11 mouse cellular contexts compared by ENCODE assay signal in genomic region chr13:97187693-97188092, GRCm38 (mm10). TPM values are rescaled to one million over a fixed set of nuclear protein-coding genes. Genes with fewer than 3 reads are reported as not detected.
DNase-seq lines count a peak whose midpoint lies in the region; ATAC-seq and TF ChIP-seq lines count a peak whose summit lies in the region.
"Had no signal": no experiment of that assay in that cellular context is flagged by ENCODE, and none has a peak within 500 bp of the region (broad histone marks: within the 10 kb centered on the region; RNA-seq: fewer than 3 reads in every experiment).

No protein-coding gene starts in this region.

- 45% methylated on average over 5 of the region's 5 CpGs for WGBS in heart, postnatal 0 days
- 76% methylated on average over 5 of the region's 5 CpGs for WGBS in lung, postnatal 0 days
- 70% methylated on average over 5 of the region's 5 CpGs for WGBS in lung, adult 2 months
- WGBS in kidney, embryonic 14.5 days = 84% methylated on average over 5 of the region's 5 CpGs

- no peak for TF ChIP-seq POLR2A in lung, adult 2 months (IDR thresholded peaks at IDR 0.05; ENCODE audit: borderline replicate concordance, extremely low read depth, low read depth, low read length)

- intact Hi-C loops in heart, postnatal 25 days (cut with DNase I) = no loop called here

- 0 out of 2 replicates have a peak, but pooled peaks cover 10% of the 10 kb centered on the region for H3K36me3 ChIP-seq in heart, postnatal 0 days (replicated peaks; ENCODE audit: control insufficient read depth, insufficient read depth, low read length)
- H3K36me3 ChIP-seq in lung, postnatal 0 days (ENCODE audit: insufficient read depth, low read length) = no peaks in the 10 kb centered on the region; the same call in 1 of the 2 replicates
- H3K36me3 ChIP-seq in kidney, embryonic 14.5 days (ENCODE audit: control insufficient read depth, insufficient read depth, low read length) = no peaks in the 10 kb centered on the region

- ATAC-seq in heart, postnatal 0 days (ENCODE audit: insufficient read depth, low read depth) = 0 out of 2 replicates have a peak, but pooled peaks have one; percentile 34
- peak; percentile 33; the same call in 1 of the 2 replicates for ATAC-seq in lung, postnatal 0 days
- ATAC-seq in granulocyte monocyte progenitor cell, adult 5-6 weeks (replicated peaks; ENCODE audit: poor library complexity, severe bottlenecking) = peak; percentile 87
- ATAC-seq in kidney, embryonic 14.5 days (ENCODE audit: low FRiP score, low TSS enrichment) = no peak

- TF ChIP-seq CTCF in heart, postnatal 0 days (IDR thresholded peaks at IDR 0.05; ENCODE audit: low read depth) = no peak
- no peak for TF ChIP-seq CTCF in lung, postnatal 0 days (IDR thresholded peaks at IDR 0.05)
- no peak for TF ChIP-seq CTCF in lung, adult 2 months (IDR thresholded peaks at IDR 0.05; ENCODE audit: insufficient read depth, low read length)

- H3K27me3 ChIP-seq in heart, postnatal 0 days (ENCODE audit: control insufficient read depth, insufficient read depth, low read length) = no peaks in the 10 kb centered on the region
- no peaks in the 10 kb centered on the region for H3K27me3 ChIP-seq in lung, postnatal 0 days (replicated peaks; ENCODE audit: insufficient read depth, low read length)
- H3K27me3 ChIP-seq in kidney, embryonic 14.5 days (ENCODE audit: control insufficient read depth, insufficient read depth, low read length) = no peaks in the 10 kb centered on the region
- H3K27me3 ChIP-seq: limb, embryonic 15.5 days had no signal

- H3K27ac ChIP-seq in heart, postnatal 0 days (ENCODE audit: low read depth) = no peak overlapping the region
- H3K27ac ChIP-seq in lung, postnatal 0 days (ENCODE audit: low read length) = no peak overlapping the region
- no peak overlapping the region for H3K27ac ChIP-seq in kidney, embryonic 14.5 days (ENCODE audit: low read depth, low read length)
- H3K27ac ChIP-seq: hindbrain, embryonic 14.5 days; limb, embryonic 15.5 days had no signal

- no peak overlapping the region for H3K9ac ChIP-seq in heart, postnatal 0 days (replicated peaks; ENCODE audit: low read depth, low read length)
- no peak overlapping the region for H3K9ac ChIP-seq in lung, postnatal 0 days (replicated peaks; ENCODE audit: low read depth)
- no peak overlapping the region for H3K9ac ChIP-seq in kidney, embryonic 14.5 days (ENCODE audit: low read depth, low read length)
- H3K9ac ChIP-seq: hindbrain, embryonic 14.5 days; limb, embryonic 15.5 days had no signal

- H3K4me2 ChIP-seq in heart, postnatal 0 days (ENCODE audit: low read depth, low read length) = no peak overlapping the region
- no peak overlapping the region for H3K4me2 ChIP-seq in lung, postnatal 0 days (replicated peaks; ENCODE audit: low read depth, low read length)
- no peak overlapping the region for H3K4me2 ChIP-seq in kidney, embryonic 14.5 days (replicated peaks; ENCODE audit: low read depth, low read length)
- H3K4me2 ChIP-seq: hindbrain, embryonic 14.5 days; limb, embryonic 15.5 days had no signal

- DNase-seq in heart, postnatal 0 days (ENCODE audit: low spot score) = no peak
- no peak for DNase-seq in heart, postnatal 25 days (ENCODE audit: low spot score)
- DNase-seq in lung, postnatal 0 days (ENCODE audit: low spot score) = peak; percentile 36
- DNase-seq in lung, adult 2 months = no peak
- DNase-seq in skeletal muscle tissue, adult 2 months (ENCODE audit: low read depth, low spot score) = peak; percentile 43
- DNase-seq in embryo, embryonic 10 days (ENCODE audit: low spot score) = no peak
- DNase-seq: kidney, adult 8-10 months had no signal

- no peak overlapping the region for H3K4me3 ChIP-seq in heart, postnatal 0 days (ENCODE audit: low read depth, low read length)
- H3K4me3 ChIP-seq in lung, postnatal 0 days (ENCODE audit: low read depth, low read length) = no peak overlapping the region
- no peak overlapping the region for H3K4me3 ChIP-seq in lung, adult 2 months (replicated peaks; ENCODE audit: extremely low read depth, low read depth, low read length)
- no peak overlapping the region for H3K4me3 ChIP-seq in kidney, embryonic 14.5 days (ENCODE audit: low read length)
- H3K4me3 ChIP-seq: limb, embryonic 15.5 days had no signal

- H3K4me1 ChIP-seq in heart, postnatal 0 days (ENCODE audit: control insufficient read depth, insufficient read depth) = 0 out of 2 replicates have a peak, but pooled peaks cover 8% of the 10 kb centered on the region
- H3K4me1 ChIP-seq in lung, postnatal 0 days (ENCODE audit: insufficient read depth, low read depth, low read length) = peaks cover 8% of the 10 kb centered on the region; the same call in 1 of the 2 replicates
- 0 out of 2 replicates have a peak, but pooled peaks cover 2% of the 10 kb centered on the region for H3K4me1 ChIP-seq in lung, adult 2 months (ENCODE audit: control insufficient read depth, insufficient read depth, low read length)
- H3K4me1 ChIP-seq in kidney, embryonic 14.5 days (ENCODE audit: control insufficient read depth, insufficient read depth, low read length) = no peaks in the 10 kb centered on the region

- TF ChIP-seq EP300 in heart, postnatal 0 days (IDR thresholded peaks at IDR 0.05; ENCODE audit: low read depth) = no peak
- no peak for TF ChIP-seq EP300 in lung, postnatal 0 days (IDR thresholded peaks at IDR 0.05)

- no peaks in the 10 kb centered on the region for H3K9me3 ChIP-seq in heart, postnatal 0 days (replicated peaks; ENCODE audit: control insufficient read depth, low read length)
- H3K9me3 ChIP-seq in lung, postnatal 0 days (ENCODE audit: low read length) = no peaks in the 10 kb centered on the region
- H3K9me3 ChIP-seq in kidney, embryonic 14.5 days (ENCODE audit: control insufficient read depth, low read length) = no peaks in the 10 kb centered on the region
- H3K9me3 ChIP-seq: limb, embryonic 15.5 days had no signal

RNA-seq across cellular contexts. Expression of gene Hexb, which starts 10.5 kb away (rescaled TPM):
- 21.9 and 32.0 TPM in 2 replicates for total RNA-seq in heart, postnatal 0 days (2014; rRNA removed; ENCODE audit: low replicate concordance)
- polyA plus RNA-seq in heart, postnatal 0 days (2015; fragmentation: Nextera tagmentation; extraction: Ambion mirVana) = 21.4 and 26.5 TPM in 2 replicates
- 10 to 100 TPM; 20.8 to 23.2 TPM for total RNA-seq in heart, postnatal 25 days (2021)
- 23.6 and 26.6 TPM in 2 replicates for polyA plus RNA-seq in lung, postnatal 0 days (2015; fragmentation: Nextera tagmentation; extraction: Ambion mirVana)
- polyA plus RNA-seq in lung, adult 2 months (2012; rRNA removed) = 70.6 and 71.8 TPM in 2 replicates
- 27.7 and 33.3 TPM in 2 replicates for total RNA-seq in granulocyte monocyte progenitor cell, adult 5-6 weeks (2014; fragmentation: Nextera tagmentation)
- 31.8 and 32.1 TPM in 2 replicates for total RNA-seq in granulocyte monocyte progenitor cell, adult 5-6 weeks (2017)
- polyA plus RNA-seq in kidney, embryonic 14.5 days (2014; fragmentation: Nextera tagmentation; extraction: Ambion mirVana) = 25.3 and 31.3 TPM in 2 replicates

RNA-seq across cellular contexts. Expression of gene Gfm2, which starts 50.0 kb away (rescaled TPM):
- 23.5 and 34.1 TPM in 2 replicates for total RNA-seq in heart, postnatal 0 days (2014; rRNA removed; ENCODE audit: low replicate concordance)
- polyA plus RNA-seq in heart, postnatal 0 days (2015; fragmentation: Nextera tagmentation; extraction: Ambion mirVana) = 24.0 and 24.9 TPM in 2 replicates
- 10 to 100 TPM; 49.0 to 51.3 TPM for total RNA-seq in heart, postnatal 25 days (2021)
- 11.1 and 11.9 TPM in 2 replicates for polyA plus RNA-seq in lung, postnatal 0 days (2015; fragmentation: Nextera tagmentation; extraction: Ambion mirVana)
- 13.3 and 17.2 TPM in 2 replicates for polyA plus RNA-seq in lung, adult 2 months (2012; rRNA removed)
- 24.2 and 25.0 TPM in 2 replicates for total RNA-seq in granulocyte monocyte progenitor cell, adult 5-6 weeks (2014; fragmentation: Nextera tagmentation)
- total RNA-seq in granulocyte monocyte progenitor cell, adult 5-6 weeks (2017) = 27.9 and 38.1 TPM in 2 replicates
- polyA plus RNA-seq in kidney, embryonic 14.5 days (2014; fragmentation: Nextera tagmentation; extraction: Ambion mirVana) = 28.3 and 35.3 TPM in 2 replicates

RNA-seq across cellular contexts. Expression of gene Nsa2, which starts 50.0 kb away (rescaled TPM):
- total RNA-seq in heart, postnatal 0 days (2014; rRNA removed; ENCODE audit: low replicate concordance) = 23.4 and 42.2 TPM in 2 replicates
- 43.3 and 47.1 TPM in 2 replicates for polyA plus RNA-seq in heart, postnatal 0 days (2015; fragmentation: Nextera tagmentation; extraction: Ambion mirVana)
- 10 to 100 TPM; 42.8 to 43.9 TPM for total RNA-seq in heart, postnatal 25 days (2021)
- 43.9 and 47.3 TPM in 2 replicates for polyA plus RNA-seq in lung, postnatal 0 days (2015; fragmentation: Nextera tagmentation; extraction: Ambion mirVana)
- 14.1 and 22.4 TPM in 2 replicates for polyA plus RNA-seq in lung, adult 2 months (2012; rRNA removed)
- total RNA-seq in granulocyte monocyte progenitor cell, adult 5-6 weeks (2014; fragmentation: Nextera tagmentation) = 192 and 208 TPM in 2 replicates
- 335 and 341 TPM in 2 replicates for total RNA-seq in granulocyte monocyte progenitor cell, adult 5-6 weeks (2017)
- polyA plus RNA-seq in kidney, embryonic 14.5 days (2014; fragmentation: Nextera tagmentation; extraction: Ambion mirVana) = 77.1 and 100 TPM in 2 replicates

RNA-seq across cellular contexts. Expression of gene Enc1, which starts 53.2 kb away (rescaled TPM):
- 10.2 and 10.9 TPM in 2 replicates for total RNA-seq in heart, postnatal 0 days (2014; rRNA removed; ENCODE audit: low replicate concordance)
- polyA plus RNA-seq in heart, postnatal 0 days (2015; fragmentation: Nextera tagmentation; extraction: Ambion mirVana) = 1.5 and 1.7 TPM in 2 replicates
- 1 to 10 TPM; 5.6 to 6.4 TPM for total RNA-seq in heart, postnatal 25 days (2021)
- 2.6 and 4.0 TPM in 2 replicates for polyA plus RNA-seq in lung, postnatal 0 days (2015; fragmentation: Nextera tagmentation; extraction: Ambion mirVana)
- 7.3 and 8.5 TPM in 2 replicates for polyA plus RNA-seq in lung, adult 2 months (2012; rRNA removed)
- 1.3 and 3.8 TPM in 2 replicates for total RNA-seq in granulocyte monocyte progenitor cell, adult 5-6 weeks (2014; fragmentation: Nextera tagmentation)
- total RNA-seq in granulocyte monocyte progenitor cell, adult 5-6 weeks (2017) = 2.4 and 2.5 TPM in 2 replicates
- polyA plus RNA-seq in kidney, embryonic 14.5 days (2014; fragmentation: Nextera tagmentation; extraction: Ambion mirVana) = 14.2 and 14.6 TPM in 2 replicates

Comparison
In these comparisons a context has a peak if more than half of its experiments do, and no peak if none do; other contexts are left out.
1. DNase-seq: peak in lung, postnatal 0 days (single experiment) and skeletal muscle tissue, adult 2 months (single experiment); none in heart, postnatal 0 days (single experiment), heart, postnatal 25 days (single experiment), lung, adult 2 months (single experiment) and embryo, embryonic 10 days (single experiment).